Mouse (Mus musculus): ENCODE measurements at regions not wholly inside any gene's neighbourhood (a gene's known extent, or its start where the extent isn't known, plus 50 kb on each side); places are given as distances from the start of the nearest gene placed in this dataset.

DNA sequence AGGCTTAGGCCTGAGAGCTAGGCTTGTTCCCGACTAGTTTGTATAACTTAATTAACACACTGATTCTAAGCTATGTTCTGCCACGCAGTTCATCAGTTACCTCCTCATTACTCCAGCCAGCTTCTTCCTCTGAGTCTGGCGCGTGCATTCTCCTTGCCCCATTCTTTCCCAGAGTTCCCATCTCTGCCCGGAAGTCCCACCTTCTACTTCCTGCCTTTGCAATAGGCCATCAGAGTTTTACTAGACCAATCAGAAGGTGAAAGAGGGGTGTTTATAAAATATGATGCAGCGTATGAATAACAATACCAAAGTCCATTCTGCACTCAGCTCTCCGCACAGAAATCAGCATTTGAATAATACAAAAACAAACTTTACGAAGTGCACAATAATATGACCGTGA is 81.7 kb upstream of the Ubr2 start:
- no peak for TF ChIP-seq CTCF (IDR thresholded peaks at IDR 0.05; ENCODE audit: extremely low read depth, insufficient read depth, low read length)
- no peak for TF ChIP-seq POLR2A (IDR thresholded peaks at IDR 0.05; ENCODE audit: extremely low read depth, insufficient read depth, low read length)

Data from cortical plate, adult 2 months (tissue).